In the genomic region with DNA sequence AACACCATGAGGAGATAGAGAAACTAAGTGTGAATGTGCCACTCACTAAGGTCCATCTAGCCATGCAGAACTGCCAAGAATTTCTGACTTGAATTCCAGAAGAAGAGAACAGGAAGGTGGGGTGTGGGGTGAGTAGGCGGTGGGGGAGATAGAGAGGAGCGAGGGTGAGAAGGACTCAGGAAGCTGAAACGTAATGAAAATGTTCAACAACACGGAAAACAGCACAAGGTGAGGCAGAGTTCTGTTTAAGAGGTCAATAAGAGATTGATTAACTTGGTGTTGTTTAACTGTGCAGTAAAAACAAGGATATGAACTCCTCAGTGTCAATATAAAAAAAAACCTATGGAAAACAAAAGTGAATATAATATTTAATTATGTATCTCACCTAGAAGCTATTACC, we compare ENCODE assay signal across 36 mouse cellular contexts. TPM values are rescaled to one million over a fixed set of nuclear protein-coding genes. Genes with fewer than 3 reads are reported as not detected.
"Had no signal": no experiment of that assay in that cellular context is flagged by ENCODE, and none has a peak within 500 bp of the region (broad histone marks: within the 10 kb centered on the region; RNA-seq: fewer than 3 reads in every experiment).

No protein-coding gene starts in this region.

- H3K27ac ChIP-seq: heart, embryonic 10.5 days; heart, embryonic 13.5 days; heart, embryonic 15.5 days; hindbrain, embryonic 10.5 days; hindbrain, embryonic 12.5 days; hindbrain, embryonic 13.5 days; hindbrain, embryonic 14.5 days; hindbrain, embryonic 15.5 days; hindbrain, postnatal 0 days; intestine, embryonic 15.5 days; kidney, embryonic 15.5 days; kidney, postnatal 0 days; layer of hippocampus, adult 2 months had no signal

- H3K9ac ChIP-seq: heart, embryonic 12.5 days; heart, embryonic 13.5 days; heart, embryonic 15.5 days; hindbrain, embryonic 12.5 days; hindbrain, embryonic 13.5 days; hindbrain, embryonic 14.5 days; hindbrain, embryonic 15.5 days; intestine, embryonic 15.5 days; kidney, embryonic 15.5 days had no signal

- H3K9me3 ChIP-seq: heart, embryonic 10.5 days; heart, embryonic 12.5 days; heart, embryonic 13.5 days; heart, embryonic 15.5 days; hindbrain, embryonic 10.5 days; hindbrain, embryonic 12.5 days; hindbrain, embryonic 13.5 days; hindbrain, embryonic 15.5 days; intestine, embryonic 15.5 days; kidney, embryonic 15.5 days had no signal

- H3K4me1 ChIP-seq: intestine, embryonic 15.5 days had no signal

- H3K4me2 ChIP-seq: heart, embryonic 11.5 days; heart, embryonic 12.5 days; heart, embryonic 13.5 days; heart, embryonic 15.5 days; hindbrain, embryonic 12.5 days; hindbrain, embryonic 13.5 days; hindbrain, embryonic 14.5 days; hindbrain, embryonic 15.5 days; intestine, embryonic 15.5 days; kidney, embryonic 15.5 days had no signal

- H3K27me3 ChIP-seq: heart, embryonic 12.5 days; heart, embryonic 13.5 days; heart, embryonic 15.5 days; hindbrain, embryonic 15.5 days; intestine, embryonic 15.5 days; kidney, embryonic 15.5 days had no signal

- H3K36me3 ChIP-seq: heart, embryonic 10.5 days; heart, embryonic 12.5 days; heart, embryonic 13.5 days; heart, embryonic 15.5 days; hindbrain, embryonic 10.5 days; hindbrain, embryonic 12.5 days; hindbrain, embryonic 13.5 days; hindbrain, embryonic 15.5 days; intestine, embryonic 15.5 days; kidney, embryonic 15.5 days had no signal

- DNase-seq: heart, postnatal 10 days; heart, postnatal 14 days; heart, postnatal 36 days; heart, postnatal 4 days; kidney, adult 11 months; kidney, adult 18-20 months; kidney, adult 2 months; kidney, adult 8-10 months; kidney, adult 9 months; kidney, postnatal 10 days; kidney, postnatal 14 days; kidney, postnatal 25 days; kidney, postnatal 36 days; kidney, postnatal 4 days; layer of hippocampus, adult 9-11 months; layer of hippocampus, postnatal 36 days had no signal

- H3K4me3 ChIP-seq: heart, embryonic 10.5 days; heart, embryonic 12.5 days; heart, embryonic 13.5 days; heart, embryonic 15.5 days; hindbrain, embryonic 10.5 days; hindbrain, embryonic 12.5 days; hindbrain, embryonic 13.5 days; hindbrain, embryonic 15.5 days; intestine, embryonic 15.5 days; kidney, embryonic 15.5 days; layer of hippocampus, adult 2 months had no signal

- ATAC-seq: hindbrain, embryonic 16.5 days; hindbrain, postnatal 0 days; inflammation-experienced regulatory T-cells, adult 6 months; intestine, embryonic 15.5 days; intestine, embryonic 16.5 days; intestine, postnatal 0 days had no signal

RNA-seq across cellular contexts. Expression of a gene that starts 24.0 kb away (rescaled TPM):
- total RNA-seq: hematopoietic stem cell, adult 5-6 weeks had no signal
- polyA plus RNA-seq: inflammation-experienced regulatory T-cells, adult 6 months had no signal
